Mouse (Mus musculus) right cerebral cortex, postnatal 14 days (tissue): ENCODE measurements around the gene Syde2.

Experiments
- DNase-seq: peaks from one replicate; pipeline ENCODE4 v3.0.0; 2022

Gene Syde2

GRCm38 (mm10) chr3:146013490-146013889, 25.8 kb downstream of the Syde2 start:
- DNase-seq = no peak

GRCm38 (mm10) chr3:146014321-146014720, 26.7 kb downstream of the Syde2 start:
- no peak for DNase-seq

- no peak for DNase-seq
These were observed 29.3 kb downstream of the Syde2 start for GRCm38 (mm10) chr3:146016979-146017378.

- no peak for DNase-seq
These were observed 29.9 kb downstream of the Syde2 start for GRCm38 (mm10) chr3:146017521-146017920.

- no peak for DNase-seq
These were observed 34.6 kb downstream of the Syde2 start for GRCm38 (mm10) chr3:146022232-146022631.

GRCm38 (mm10) chr3:146024746-146025145, 37.1 kb downstream of the Syde2 start:
- no peak for DNase-seq

GRCm38 (mm10) chr3:146025499-146025898, 37.8 kb downstream of the Syde2 start:
- DNase-seq = no peak

GRCm38 (mm10) chr3:146027116-146027515, 39.4 kb downstream of the Syde2 start:
- DNase-seq = no peak

GRCm38 (mm10) chr3:146028406-146028805, 40.7 kb downstream of the Syde2 start:
- DNase-seq = no peak

- DNase-seq = no peak
These were observed 41.6 kb downstream of the Syde2 start for GRCm38 (mm10) chr3:146029234-146029633.

GRCm38 (mm10) chr3:146030255-146030836, 42.7 kb downstream of the Syde2 start:
- no peak for DNase-seq

- DNase-seq = no peak
These were observed 45.3 kb downstream of the Syde2 start for GRCm38 (mm10) chr3:146032976-146033375.

GRCm38 (mm10) chr3:146037906-146038305, 50.2 kb downstream of the Syde2 start:
- no peak for DNase-seq

- DNase-seq = no peak
These were observed 51.6 kb downstream of the Syde2 start for GRCm38 (mm10) chr3:146039132-146039903.

- DNase-seq = no peak
These were observed 53.7 kb downstream of the Syde2 start for GRCm38 (mm10) chr3:146041382-146041781.

- no peak for DNase-seq
These were observed 57.3 kb downstream of the Syde2 start for GRCm38 (mm10) chr3:146044977-146045376.

- no peak for DNase-seq
These were observed 58.4 kb downstream of the Syde2 start for GRCm38 (mm10) chr3:146046076-146046475.

GRCm38 (mm10) chr3:146047704-146048207, 60.1 kb downstream of the Syde2 start:
- no peak for DNase-seq

GRCm38 (mm10) chr3:146049951-146050350, 62.3 kb downstream of the Syde2 start:
- DNase-seq = no peak

GRCm38 (mm10) chr3:146051277-146052007, 63.8 kb downstream of the Syde2 start:
- peak; percentile 42 for DNase-seq

GRCm38 (mm10) chr3:146053082-146053814, 65.6 kb downstream of the Syde2 start:
- no peak for DNase-seq

- DNase-seq = no peak
These were observed 66.2 kb downstream of the Syde2 start for GRCm38 (mm10) chr3:146053873-146054272.

GRCm38 (mm10) chr3:146057131-146057530, 69.5 kb downstream of the Syde2 start:
- no peak for DNase-seq
